Mouse (Mus musculus): Measurements from ENCODE around the gene Nadk. TPM values are rescaled to one million over a fixed set of nuclear protein-coding genes. Genes with fewer than 3 reads are reported as not detected.

Gene Nadk
- polyA plus RNA-seq, 1 experiment from 2014 or later: 70.9 TPM

DNA sequence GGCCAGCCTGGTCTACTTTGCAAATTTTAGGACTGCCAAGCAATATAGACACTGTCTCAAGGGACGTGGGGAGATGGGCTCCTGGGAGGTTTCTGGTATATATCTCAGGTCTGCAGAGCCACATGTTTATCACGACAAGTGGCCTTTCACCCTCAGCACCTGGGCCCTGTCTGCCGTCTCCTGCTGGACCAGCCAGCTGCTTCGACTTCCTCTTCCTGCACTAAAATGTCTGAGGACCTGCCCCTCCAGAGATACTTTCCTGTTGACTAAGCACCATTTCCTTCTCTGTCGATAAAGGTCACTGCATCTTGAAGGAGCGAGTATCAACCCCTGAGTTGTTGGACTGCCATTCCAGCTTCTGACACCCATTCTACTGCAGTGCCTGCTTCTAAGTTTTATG, 2.7 kb upstream of the Nadk start:
- no peak for ATAC-seq
- Histone ChIP-seq H3K27me3 (replicated peaks; ENCODE audit: insufficient read depth, low read length) (no peaks in the 10 kb centered on the region), H3K4me3 (ENCODE audit: low read depth, low read length) (no peak overlapping the region), H3K36me3 (ENCODE audit: insufficient read depth, low read length) (peaks cover 28% of the 10 kb centered on the region; the same call in 1 of the 2 replicates), H3K9ac (replicated peaks; ENCODE audit: low read depth) (no peak overlapping the region), H3K4me2 (replicated peaks; ENCODE audit: low read depth, low read length) (no peak overlapping the region), H3K27ac (ENCODE audit: low read length) (no peak overlapping the region), H3K4me1 (ENCODE audit: insufficient read depth, low read depth, low read length) (peaks cover 13% of the 10 kb centered on the region), H3K9me3 (ENCODE audit: low read length) (no peaks in the 10 kb centered on the region)
- WGBS: 35% methylated on average over 6 of the region's 6 CpGs
- DNase-seq (ENCODE audit: low spot score): no peak
- TF ChIP-seq EP300 (IDR thresholded peaks at IDR 0.05) (no peak), CTCF (IDR thresholded peaks at IDR 0.05) (no peak)

DNA sequence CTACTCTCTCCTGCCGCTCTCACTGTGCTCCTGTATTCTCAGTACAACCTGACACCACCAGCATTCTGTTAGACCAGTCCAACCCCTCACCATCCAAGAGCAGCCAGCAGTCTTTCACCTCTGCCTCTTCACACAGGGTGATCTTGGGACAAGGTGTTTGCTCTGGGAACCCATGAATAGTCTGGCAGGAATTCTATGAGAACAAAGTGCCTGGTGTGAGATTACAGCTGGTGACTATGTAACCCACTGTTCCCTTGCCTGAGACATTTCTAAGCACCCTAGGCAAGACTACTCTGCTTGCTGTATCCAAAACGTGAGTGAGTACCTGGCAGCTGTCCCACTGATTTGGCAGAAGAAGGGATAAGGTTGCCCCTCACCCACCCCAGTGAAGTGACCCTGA, 1.2 kb upstream of the Nadk start:
- no peak for TF ChIP-seq CTCF (IDR thresholded peaks at IDR 0.05)
- TF ChIP-seq EP300 (IDR thresholded peaks at IDR 0.05): no peak; the same call in 1 of the 2 replicates
- Histone ChIP-seq H3K9me3 (ENCODE audit: low read length) (no peaks in the 10 kb centered on the region), H3K4me3 (ENCODE audit: low read depth, low read length) (no peak overlapping the region), H3K9ac (replicated peaks; ENCODE audit: low read depth) (no peak overlapping the region), H3K27me3 (replicated peaks; ENCODE audit: insufficient read depth, low read length) (no peaks in the 10 kb centered on the region), H3K4me1 (ENCODE audit: insufficient read depth, low read depth, low read length) (peaks cover 21% of the 10 kb centered on the region), H3K4me2 (replicated peaks; ENCODE audit: low read depth, low read length) (no peak overlapping the region), H3K36me3 (ENCODE audit: insufficient read depth, low read length) (peaks cover 24% of the 10 kb centered on the region; the same call in 1 of the 2 replicates), H3K27ac (ENCODE audit: low read length) (peak overlapping the region; percentile 78)
- DNase-seq (ENCODE audit: low spot score) (peak; percentile 66), ATAC-seq (no peak)
- 36% methylated on average over 2 of the region's 2 CpGs for WGBS

DNA sequence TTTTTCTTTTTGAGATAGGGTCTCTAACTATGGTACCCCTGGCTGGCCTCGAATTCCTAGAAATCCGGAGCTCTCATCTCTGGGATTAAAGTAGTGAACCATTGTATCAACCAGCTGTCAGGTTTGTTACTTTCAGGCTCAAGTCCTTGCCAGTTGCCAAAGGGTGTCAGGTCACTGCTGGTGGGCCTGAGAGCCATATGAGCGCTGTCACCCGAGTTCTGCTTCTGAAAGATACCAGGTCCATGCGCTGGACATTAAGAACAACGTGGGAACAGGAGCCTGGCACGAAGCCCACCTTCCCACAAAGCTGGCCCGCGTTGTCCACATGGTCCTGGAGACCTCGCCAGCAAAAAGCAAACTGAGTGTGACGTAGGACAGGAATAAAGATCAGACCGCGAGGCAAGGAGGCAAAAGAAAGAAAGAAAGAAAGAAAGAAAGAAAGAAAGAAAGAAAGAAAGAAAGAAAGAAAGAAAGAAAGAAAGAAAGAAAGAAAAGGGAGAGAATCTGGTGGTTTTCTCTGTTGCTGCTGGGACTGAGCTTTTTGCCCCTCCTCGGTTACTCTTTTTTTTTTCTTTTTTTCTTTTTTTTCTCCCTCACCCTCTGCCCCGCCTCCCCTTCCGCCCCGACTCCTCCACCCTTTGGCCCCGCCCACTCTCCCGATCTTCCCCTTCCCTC, 684 bp downstream of the Nadk start:
- 0 out of 2 replicates have a peak overlapping the region, but pooled peaks have one; percentile 19 for H3K9ac ChIP-seq (replicated peaks; ENCODE audit: low read depth)
- peak overlapping the region; percentile 80 for H3K4me2 ChIP-seq (replicated peaks; ENCODE audit: low read depth, low read length)
- H3K36me3 ChIP-seq (ENCODE audit: insufficient read depth, low read length): peaks cover 13% of the 10 kb centered on the region; the same call in 1 of the 2 replicates
- DNase-seq (ENCODE audit: low spot score) (peak; percentile 76), ATAC-seq (peak; percentile 8; the same call in 1 of the 2 replicates)
- peak overlapping the region; percentile 95 for H3K27ac ChIP-seq (ENCODE audit: low read length)
- H3K4me3 ChIP-seq (ENCODE audit: low read depth, low read length): peak overlapping the region; percentile 62; the same call in 1 of the 2 replicates
- no peaks in the 10 kb centered on the region for H3K9me3 ChIP-seq (ENCODE audit: low read length)
- peaks cover 26% of the 10 kb centered on the region for H3K4me1 ChIP-seq (ENCODE audit: insufficient read depth, low read depth, low read length)
- 2% methylated on average over 18 of the region's 19 CpGs for WGBS
- no peaks in the 10 kb centered on the region for H3K27me3 ChIP-seq (replicated peaks; ENCODE audit: insufficient read depth, low read length)
- TF ChIP-seq CTCF (IDR thresholded peaks at IDR 0.05): no peak
- TF ChIP-seq EP300 (IDR thresholded peaks at IDR 0.05): no peak

DNA sequence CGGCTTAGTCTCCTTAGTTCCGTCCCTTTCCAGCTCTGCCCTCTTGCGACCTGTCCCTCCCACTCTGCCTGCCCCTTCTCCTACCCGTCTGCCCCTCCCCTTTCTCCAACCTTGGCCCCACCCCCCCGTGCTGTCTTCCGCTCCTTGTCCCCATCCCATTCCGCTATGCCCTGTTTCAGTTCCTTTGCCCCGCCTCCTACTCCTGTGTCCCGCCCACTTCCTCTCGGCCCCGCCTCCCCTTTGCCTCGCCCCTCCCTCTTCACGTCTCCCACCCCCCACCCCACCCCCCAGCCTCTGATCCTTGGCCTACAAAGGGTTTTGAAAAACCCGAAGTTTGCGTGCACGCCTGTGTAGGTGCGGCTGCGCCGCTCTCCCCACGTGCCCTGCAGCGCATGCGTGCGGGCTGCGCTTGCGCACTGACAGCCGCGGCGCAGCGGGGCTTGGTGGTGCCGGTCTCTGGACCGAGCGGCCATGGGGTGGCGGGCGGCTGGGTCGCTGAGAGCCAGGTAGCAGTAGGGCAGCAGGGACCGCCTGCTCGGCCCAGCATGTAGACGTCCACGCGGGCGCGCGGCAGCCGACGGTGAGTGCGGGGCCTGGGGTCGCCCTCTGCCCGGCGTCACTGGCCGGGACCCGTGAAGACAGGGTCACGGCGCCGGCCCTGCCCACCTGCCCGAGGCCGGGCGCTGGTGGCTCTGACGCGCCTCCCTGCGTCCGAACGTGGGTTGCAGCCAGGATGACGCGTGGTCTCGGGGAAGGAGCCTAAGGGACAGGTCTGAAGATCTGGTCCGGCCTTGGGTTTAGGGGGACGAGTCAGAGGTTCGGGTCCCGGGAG, 1.4 kb downstream of the Nadk start:
- Histone ChIP-seq H3K9ac (replicated peaks; ENCODE audit: low read depth) (peak overlapping the region; percentile 80), H3K36me3 (ENCODE audit: insufficient read depth, low read length) (peaks cover 11% of the 10 kb centered on the region; the same call in 1 of the 2 replicates), H3K4me2 (replicated peaks; ENCODE audit: low read depth, low read length) (peak overlapping the region; percentile 80), H3K4me3 (ENCODE audit: low read depth, low read length) (peak overlapping the region; percentile 62), H3K27ac (ENCODE audit: low read length) (peak overlapping the region; percentile 95), H3K4me1 (ENCODE audit: insufficient read depth, low read depth, low read length) (peaks cover 26% of the 10 kb centered on the region), H3K27me3 (replicated peaks; ENCODE audit: insufficient read depth, low read length) (no peaks in the 10 kb centered on the region), H3K9me3 (ENCODE audit: low read length) (no peaks in the 10 kb centered on the region)
- DNase-seq (ENCODE audit: low spot score): peak; percentile 100
- peak; percentile 71 for TF ChIP-seq CTCF (IDR thresholded peaks at IDR 0.05)
- peak; percentile 22; the same call in 1 of the 2 replicates for TF ChIP-seq EP300 (IDR thresholded peaks at IDR 0.05)
- WGBS: under 1% methylated on average over 65 of the region's 69 CpGs
- peak; percentile 93 for ATAC-seq

DNA sequence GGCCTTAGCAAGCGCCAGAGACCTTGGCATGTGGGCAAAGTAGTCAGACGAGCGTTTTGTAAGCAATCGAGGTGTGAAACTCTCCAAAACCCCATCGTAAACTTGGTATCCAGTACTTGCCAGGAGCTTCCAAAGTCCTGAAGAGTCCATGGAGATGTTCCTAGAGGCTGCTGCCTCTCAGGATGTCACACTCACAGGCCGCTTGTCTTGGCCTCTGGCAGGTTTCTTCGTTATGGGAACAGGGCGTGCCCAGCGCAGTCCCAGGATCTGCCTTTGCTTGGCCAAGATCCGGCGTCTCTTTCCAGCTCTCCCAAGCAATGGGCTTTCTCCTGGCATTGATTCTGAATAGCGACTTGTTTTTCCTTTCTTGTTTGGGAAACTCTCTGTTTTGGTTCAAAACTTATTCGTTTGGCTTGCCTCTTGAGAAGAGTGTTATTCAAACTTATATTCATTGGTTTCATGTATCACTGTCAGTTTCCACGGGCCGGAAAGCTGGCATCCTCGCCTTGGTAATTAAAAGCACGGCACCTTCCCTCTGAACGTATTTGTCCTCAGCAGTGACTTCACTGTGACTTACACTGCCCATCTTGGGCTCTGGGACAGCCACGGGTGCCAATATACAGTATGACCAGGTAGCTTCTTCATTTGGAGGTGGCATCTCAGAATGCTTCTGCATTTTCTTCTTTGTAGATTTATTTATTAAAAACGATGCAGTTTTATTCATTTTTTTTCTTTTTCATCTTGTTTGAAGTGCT, 2.3 kb downstream of the Nadk start:
- peak overlapping the region; percentile 95 for H3K27ac ChIP-seq (ENCODE audit: low read length)
- peak overlapping the region; percentile 80 for H3K4me2 ChIP-seq (replicated peaks; ENCODE audit: low read depth, low read length)
- peaks cover 26% of the 10 kb centered on the region for H3K4me1 ChIP-seq (ENCODE audit: insufficient read depth, low read depth, low read length)
- H3K9ac ChIP-seq (replicated peaks; ENCODE audit: low read depth): peak overlapping the region; percentile 80
- no peak for ATAC-seq
- DNase-seq (ENCODE audit: low spot score): peak; percentile 85
- H3K27me3 ChIP-seq (replicated peaks; ENCODE audit: insufficient read depth, low read length): no peaks in the 10 kb centered on the region
- no peak for TF ChIP-seq CTCF (IDR thresholded peaks at IDR 0.05)
- no peak; the same call in 1 of the 2 replicates for TF ChIP-seq EP300 (IDR thresholded peaks at IDR 0.05)
- WGBS: 7% methylated on average over 20 of the region's 20 CpGs
- H3K9me3 ChIP-seq (ENCODE audit: low read length): no peaks in the 10 kb centered on the region
- peaks cover 7% of the 10 kb centered on the region; the same call in 1 of the 2 replicates for H3K36me3 ChIP-seq (ENCODE audit: insufficient read depth, low read length)
- H3K4me3 ChIP-seq (ENCODE audit: low read depth, low read length): peak overlapping the region; percentile 62

All from lung, postnatal 0 days (tissue).